Mouse (Mus musculus) urinary bladder, adult 18-20 months (tissue): Measurements from ENCODE around the gene Ap1ar.

Experiments
- DNase-seq, 2 experiments: peaks; one replicate each; pipeline ENCODE4 v3.0.0; 2022; ENCODE audit warnings: low spot score in 2 of 2, mixed read lengths in 2 of 2

Gene Ap1ar

GRCm38 (mm10) chr3:127757886-127758301 lies 79.4 kb downstream of the Ap1ar start:
- no peak for DNase-seq
